Mouse (Mus musculus) liver, embryonic 16.5 days (tissue): ENCODE data around the gene Pitpnb. TPM values are rescaled to one million over a fixed set of nuclear protein-coding genes. Genes with fewer than 3 reads are reported as not detected.

Source experiments
- ATAC-seq: fragments of 200-750 bp; cut with Nextera tagmentation; 2 replicates; pipeline ENCODE4 v1.8.0; 2017; ENCODE audit warnings: low read depth, mild to moderate bottlenecking, moderate number of reproducible peaks, moderate library complexity
- H3K27ac ChIP-seq: fragments of 300-500 bp; sonication (generic); 2 replicates; pipeline ENCODE4 v1.5.1; 2014; ENCODE audit warnings: mild to moderate bottlenecking, low read length
- H3K27me3 ChIP-seq: fragments of 300-500 bp; sonication (generic); 2 replicates; pipeline ENCODE4 v1.6.1; 2014; ENCODE audit warnings: low read depth, low read length, mixed read lengths; ENCODE audit not compliant: control insufficient read depth, insufficient read depth
- H3K36me3 ChIP-seq: fragments of 300-500 bp; sonication (generic); 2 replicates; pipeline ENCODE4 v1.6.1; 2014; ENCODE audit warnings: mild to moderate bottlenecking; ENCODE audit not compliant: control insufficient read depth, insufficient read depth
- H3K4me1 ChIP-seq: fragments of 300-500 bp; sonication (generic); 2 replicates; pipeline ENCODE4 v1.6.1; 2014; ENCODE audit warnings: low read depth, low read length, mixed read lengths; ENCODE audit not compliant: control insufficient read depth
- H3K4me2 ChIP-seq: fragments of 300-500 bp; sonication (generic); 2 replicates; pipeline ENCODE4 v1.6.1; 2014; ENCODE audit warnings: low read depth, low read length, mixed read lengths
- H3K4me3 ChIP-seq: fragments of 300-500 bp; sonication (generic); 2 replicates; pipeline ENCODE4 v1.5.1; 2014; ENCODE audit warnings: low read depth, mild to moderate bottlenecking, low read length
- H3K9ac ChIP-seq: fragments of 300-500 bp; sonication (generic); 2 replicates; pipeline ENCODE4 v1.6.1; 2014; ENCODE audit warnings: low read depth, low read length
- H3K9me3 ChIP-seq: fragments of 300-500 bp; sonication (generic); replicated peaks from 2 replicates; pipeline ENCODE4 v1.6.1; 2016; ENCODE audit warnings: low read length; ENCODE audit not compliant: control insufficient read depth
- WGBS: fragments of 180-500 bp; shearing (Covaris S2); extraction: QIAGEN DNeasy Blood & Tissue Kit; methylation state at CpG from one replicate; pipeline ENCODE4 v1.1.7; 2014; ENCODE audit not compliant: insufficient replicate concordance; 5-methylcytosine and 5-hydroxymethylcytosine counted together
- polyA plus RNA-seq: library from polyadenylated mRNA; unstranded; fragments of >200 nt; fragmentation: Nextera tagmentation; extraction: Ambion mirVana; gene quantifications from 2 replicates; pipeline ENCODE4 v1.2.1, GENCODE M21; 2015

Pitpnb gene
- polyA plus RNA-seq, 1 experiment from 2014 or later = 31.6 TPM

GRCm38 (mm10) chr5:111398471-111398870 is 67.9 kb downstream of the Pitpnb start:
- no peak overlapping the region for H3K4me2 ChIP-seq
- no peak overlapping the region for H3K9ac ChIP-seq
- WGBS = 57% methylated on average over 4 of the region's 4 CpGs
- H3K4me1 ChIP-seq = no peaks in the 10 kb centered on the region; the same call in 1 of the 2 replicates
- no peak overlapping the region for H3K4me3 ChIP-seq
- no peaks in the 10 kb centered on the region; the same call in 1 of the 2 replicates for H3K27me3 ChIP-seq
- no peaks in the 10 kb centered on the region for H3K9me3 ChIP-seq
- H3K27ac ChIP-seq = no peak overlapping the region
- H3K36me3 ChIP-seq = no peaks in the 10 kb centered on the region
- no peak for ATAC-seq

GRCm38 (mm10) chr5:111399271-111399670 is 68.7 kb downstream of the Pitpnb start:
- no peaks in the 10 kb centered on the region; the same call in 1 of the 2 replicates for H3K27me3 ChIP-seq
- WGBS = 53% methylated on average over 4 of the region's 4 CpGs
- no peak overlapping the region for H3K4me3 ChIP-seq
- no peaks in the 10 kb centered on the region for H3K9me3 ChIP-seq
- no peak overlapping the region for H3K9ac ChIP-seq
- H3K4me2 ChIP-seq = no peak overlapping the region
- H3K27ac ChIP-seq = no peak overlapping the region
- no peaks in the 10 kb centered on the region for H3K36me3 ChIP-seq
- H3K4me1 ChIP-seq = no peaks in the 10 kb centered on the region
- no peak for ATAC-seq

- WGBS = 68% methylated on average over 19 of the region's 19 CpGs
- no peaks in the 10 kb centered on the region for H3K36me3 ChIP-seq
- no peak overlapping the region for H3K9ac ChIP-seq
- H3K4me3 ChIP-seq = no peak overlapping the region
- no peak overlapping the region for H3K27ac ChIP-seq
- no peaks in the 10 kb centered on the region for H3K4me1 ChIP-seq
- H3K4me2 ChIP-seq = no peak overlapping the region
- H3K27me3 ChIP-seq = no peaks in the 10 kb centered on the region; the same call in 1 of the 2 replicates
- no peaks in the 10 kb centered on the region for H3K9me3 ChIP-seq
- ATAC-seq = no peak
Measured at GRCm38 (mm10) chr5:111401879-111402650, 71.5 kb downstream of the Pitpnb start.

GRCm38 (mm10) chr5:111402651-111402996 is 72.1 kb downstream of the Pitpnb start:
- Histone ChIP-seq H3K9me3 (no peaks in the 10 kb centered on the region), H3K27ac (no peak overlapping the region), H3K27me3 (no peaks in the 10 kb centered on the region; the same call in 1 of the 2 replicates), H3K9ac (no peak overlapping the region), H3K4me1 (no peaks in the 10 kb centered on the region), H3K4me3 (no peak overlapping the region), H3K4me2 (no peak overlapping the region), H3K36me3 (no peaks in the 10 kb centered on the region)
- 66% methylated on average over 6 of the region's 6 CpGs for WGBS
- ATAC-seq = no peak

GRCm38 (mm10) chr5:111404721-111405120 is 74.2 kb downstream of the Pitpnb start:
- no peak for ATAC-seq
- Histone ChIP-seq H3K4me3 (no peak overlapping the region), H3K4me1 (no peaks in the 10 kb centered on the region; the same call in 1 of the 2 replicates), H3K27ac (no peak overlapping the region), H3K9ac (no peak overlapping the region), H3K9me3 (no peaks in the 10 kb centered on the region), H3K27me3 (no peaks in the 10 kb centered on the region; the same call in 1 of the 2 replicates), H3K36me3 (no peaks in the 10 kb centered on the region), H3K4me2 (no peak overlapping the region)
- 54% methylated on average over 6 of the region's 6 CpGs for WGBS

GRCm38 (mm10) chr5:111408470-111409105 is 78.0 kb downstream of the Pitpnb start:
- no peaks in the 10 kb centered on the region; the same call in 1 of the 2 replicates for H3K4me1 ChIP-seq
- H3K27me3 ChIP-seq = no peaks in the 10 kb centered on the region; the same call in none of the 2 replicates
- H3K36me3 ChIP-seq = no peaks in the 10 kb centered on the region
- 0 out of 2 replicates have a peak, but pooled peaks have one; percentile 24 for ATAC-seq
- no peak overlapping the region for H3K9ac ChIP-seq
- no peak overlapping the region for H3K4me3 ChIP-seq
- no peak overlapping the region for H3K4me2 ChIP-seq
- H3K27ac ChIP-seq = no peak overlapping the region
- WGBS = 28% methylated on average over 14 of the region's 14 CpGs
- H3K9me3 ChIP-seq = no peaks in the 10 kb centered on the region

- Histone ChIP-seq H3K4me1 (no peaks in the 10 kb centered on the region; the same call in 1 of the 2 replicates), H3K9ac (no peak overlapping the region), H3K36me3 (no peaks in the 10 kb centered on the region), H3K4me3 (no peak overlapping the region), H3K9me3 (no peaks in the 10 kb centered on the region), H3K27me3 (peaks cover 4% of the 10 kb centered on the region), H3K27ac (no peak overlapping the region), H3K4me2 (no peak overlapping the region)
- 0% methylated on average over 1 of the region's 1 CpGs for WGBS
- ATAC-seq = no peak
Measured at GRCm38 (mm10) chr5:111409412-111410044, 79.0 kb downstream of the Pitpnb start.

- 52% methylated on average over 3 of the region's 3 CpGs for WGBS
- Histone ChIP-seq H3K36me3 (no peaks in the 10 kb centered on the region), H3K27ac (no peak overlapping the region), H3K4me3 (no peak overlapping the region), H3K27me3 (peaks cover 15% of the 10 kb centered on the region), H3K9ac (no peak overlapping the region), H3K4me1 (no peaks in the 10 kb centered on the region; the same call in 1 of the 2 replicates), H3K4me2 (no peak overlapping the region), H3K9me3 (no peaks in the 10 kb centered on the region)
- no peak for ATAC-seq
Measured at GRCm38 (mm10) chr5:111410665-111411064, 80.1 kb downstream of the Pitpnb start.
